Mouse (Mus musculus) heart, embryonic 14.5 days (tissue): ENCODE data around the gene Pou1f1. TPM values are rescaled to one million over a fixed set of nuclear protein-coding genes. Genes with fewer than 3 reads are reported as not detected.

Experiments used
- ATAC-seq: fragments of 200-750 bp; cut with Nextera tagmentation; 2 replicates; pipeline ENCODE4 v1.8.0; 2017; ENCODE audit warnings: low read depth, moderate TSS enrichment; ENCODE audit not compliant: insufficient number of reproducible peaks, insufficient read depth, low FRiP score
- H3K27ac ChIP-seq, 2 experiments: fragments of 200-500 bp in 1 of 2; fragments of 300-500 bp in 1 of 2; sonication (generic) in 1 of 2; replicated peaks in 1 of 2; 2 replicates each; pipeline ENCODE4 v1.5.1; 2012 to 2014; ENCODE audit warnings: low read depth in 2 of 2, low read length in 2 of 2, control low read depth in 1 of 2, mild to moderate bottlenecking in 1 of 2, mixed read lengths in 1 of 2; ENCODE audit not compliant: control insufficient read depth in 1 of 2, insufficient read depth in 1 of 2
- H3K27me3 ChIP-seq: fragments of 300-500 bp; sonication (generic); 2 replicates; pipeline ENCODE4 v1.6.1; 2014; ENCODE audit warnings: mild to moderate bottlenecking, low read length, control low read depth; ENCODE audit not compliant: control insufficient read depth, insufficient read depth
- H3K36me3 ChIP-seq: fragments of 300-500 bp; sonication (generic); 2 replicates; pipeline ENCODE4 v1.6.1; 2014; ENCODE audit warnings: mild to moderate bottlenecking, control low read depth, low read length, mixed read lengths; ENCODE audit not compliant: control insufficient read depth, insufficient read depth
- H3K4me1 ChIP-seq, 2 experiments: fragments of 200-500 bp in 1 of 2; fragments of 300-500 bp in 1 of 2; sonication (generic) in 1 of 2; 2 replicates each; pipeline ENCODE4 v1.6.1; 2012 to 2014; ENCODE audit warnings: low read length in 2 of 2, control low read depth in 1 of 2, mixed read lengths in 1 of 2; ENCODE audit not compliant: control insufficient read depth in 2 of 2, insufficient read depth in 2 of 2
- H3K4me2 ChIP-seq: fragments of 300-500 bp; sonication (generic); 2 replicates; pipeline ENCODE4 v1.6.1; 2014; ENCODE audit warnings: mild to moderate bottlenecking, low read length
- H3K4me3 ChIP-seq, 2 experiments: fragments of 200-500 bp in 1 of 2; fragments of 300-500 bp in 1 of 2; sonication (generic) in 1 of 2; 2 replicates each; pipeline ENCODE4 v1.5.1; 2012 to 2014; ENCODE audit warnings: low read length in 2 of 2, mild to moderate bottlenecking in 2 of 2, control low read depth in 1 of 2, low read depth in 1 of 2, moderate library complexity in 1 of 2; ENCODE audit not compliant: control insufficient read depth in 1 of 2, insufficient read depth in 1 of 2
- H3K9ac ChIP-seq: fragments of 300-500 bp; sonication (generic); 2 replicates; pipeline ENCODE4 v1.6.1; 2014; ENCODE audit warnings: mild to moderate bottlenecking, low read length
- H3K9me3 ChIP-seq: fragments of 300-500 bp; sonication (generic); 2 replicates; pipeline ENCODE4 v1.6.1; 2016; ENCODE audit warnings: low read length, control low read depth; ENCODE audit not compliant: control insufficient read depth
- WGBS: fragments of 180-500 bp; shearing (Covaris S2); extraction: QIAGEN DNeasy Blood & Tissue Kit; methylation state at CpG from one replicate; pipeline ENCODE4 v1.1.7; 2014; 5-methylcytosine and 5-hydroxymethylcytosine counted together
- polyA plus RNA-seq: library from polyadenylated mRNA; unstranded; fragments of >200 nt; fragmentation: Nextera tagmentation; extraction: Ambion mirVana; gene quantifications from 2 replicates; pipeline ENCODE4 v1.2.1, GENCODE M21; 2014

Gene Pou1f1
- polyA plus RNA-seq, 1 experiment from 2014 or later: not detected

- Histone ChIP-seq H3K27me3 (no peaks in the 10 kb centered on the region), H3K4me2 (no peak overlapping the region), H3K27ac (no peak overlapping the region), H3K9ac (no peak overlapping the region), H3K9me3 (no peaks in the 10 kb centered on the region), H3K36me3 (no peaks in the 10 kb centered on the region), H3K4me3 (no peak overlapping the region), H3K4me1 (peaks cover 3 to 4% of the 10 kb centered on the region in 2 experiments)
- ATAC-seq: no peak
- 80% methylated on average over 1 of the region's 1 CpGs for WGBS
These were observed 44.6 kb downstream of the Pou1f1 start for GRCm38 (mm10) chr16:65564951-65565350.

- H3K4me1 ChIP-seq: no peaks in the 10 kb centered on the region
- no peak overlapping the region for H3K27ac ChIP-seq
- H3K36me3 ChIP-seq: no peaks in the 10 kb centered on the region
- no peak overlapping the region for H3K4me3 ChIP-seq
- H3K27me3 ChIP-seq: no peaks in the 10 kb centered on the region
- no peak overlapping the region for H3K4me2 ChIP-seq
- no peak for ATAC-seq
- 67% methylated on average over 4 of the region's 4 CpGs for WGBS
- no peaks in the 10 kb centered on the region for H3K9me3 ChIP-seq
- H3K9ac ChIP-seq: no peak overlapping the region
These were observed 48.5 kb downstream of the Pou1f1 start for GRCm38 (mm10) chr16:65568853-65569252.

- Histone ChIP-seq H3K4me1 (no peaks in the 10 kb centered on the region), H3K27ac (no peak overlapping the region), H3K4me3 (no peak overlapping the region), H3K9me3 (no peaks in the 10 kb centered on the region), H3K9ac (no peak overlapping the region), H3K4me2 (no peak overlapping the region), H3K27me3 (no peaks in the 10 kb centered on the region), H3K36me3 (no peaks in the 10 kb centered on the region)
- no peak for ATAC-seq
- WGBS: 63% methylated on average over 6 of the region's 6 CpGs
These were observed 57.2 kb downstream of the Pou1f1 start for GRCm38 (mm10) chr16:65577298-65578029.

Other genes starting within 250 kb of the Pou1f1 start
- gene Chmp2b, start 42.2 kb downstream of the Pou1f1 start, polyA plus RNA-seq: 58.3 and 60.5 TPM in 2 replicates